Mouse (Mus musculus) hindbrain, embryonic 16.5 days (tissue): ENCODE data around the gene Muc1. TPM values are rescaled to one million over a fixed set of nuclear protein-coding genes. Genes with fewer than 3 reads are reported as not detected.
A peak's percentile ranks its signal among the peaks of the same experiment; 100 is the strongest.

Experiments
- ATAC-seq: fragments of 200-750 bp; cut with Nextera tagmentation; 2 replicates; pipeline ENCODE4 v1.8.0; 2017; ENCODE audit warnings: moderate TSS enrichment, moderate library complexity
- H3K27ac ChIP-seq: fragments of 300-500 bp; sonication (generic); 2 replicates; pipeline ENCODE4 v1.5.1; 2014; ENCODE audit warnings: low read depth, mild to moderate bottlenecking, control low read depth, low read length, moderate library complexity
- H3K27me3 ChIP-seq: fragments of 300-500 bp; sonication (generic); replicated peaks from 2 replicates; pipeline ENCODE4 v1.6.1; 2014; ENCODE audit warnings: low read length; ENCODE audit not compliant: control insufficient read depth, insufficient read depth
- H3K36me3 ChIP-seq: fragments of 300-500 bp; sonication (generic); 2 replicates; pipeline ENCODE4 v1.6.1; 2014; ENCODE audit warnings: mild to moderate bottlenecking, low read length, moderate library complexity, mixed read lengths; ENCODE audit not compliant: control insufficient read depth, insufficient read depth
- H3K4me1 ChIP-seq: fragments of 300-500 bp; sonication (generic); 2 replicates; pipeline ENCODE4 v1.6.1; 2014; ENCODE audit warnings: low read depth, low read length; ENCODE audit not compliant: control insufficient read depth, insufficient read depth
- H3K4me2 ChIP-seq: fragments of 300-500 bp; sonication (generic); 2 replicates; pipeline ENCODE4 v1.6.1; 2014; ENCODE audit warnings: mild to moderate bottlenecking, low read length, control low read depth, moderate library complexity
- H3K4me3 ChIP-seq: fragments of 300-500 bp; sonication (generic); 2 replicates; pipeline ENCODE4 v1.5.1; 2014; ENCODE audit warnings: mild to moderate bottlenecking, low read length, control low read depth, moderate library complexity
- H3K9ac ChIP-seq: fragments of 300-500 bp; sonication (generic); 2 replicates; pipeline ENCODE4 v1.6.1; 2014; ENCODE audit warnings: low read depth, mild to moderate bottlenecking, control low read depth, low read length, moderate library complexity
- H3K9me3 ChIP-seq: fragments of 300-500 bp; sonication (generic); 2 replicates; pipeline ENCODE4 v1.6.1; 2014; ENCODE audit warnings: mild to moderate bottlenecking, low read length, moderate library complexity; ENCODE audit not compliant: control insufficient read depth
- WGBS: fragments of 180-500 bp; shearing (Covaris S2); extraction: QIAGEN DNeasy Blood & Tissue Kit; methylation state at CpG from one replicate; pipeline ENCODE4 v1.1.7; 2014; 5-methylcytosine and 5-hydroxymethylcytosine counted together
- polyA plus RNA-seq: library from polyadenylated mRNA; unstranded; fragments of >200 nt; fragmentation: Nextera tagmentation; extraction: Ambion mirVana; gene quantifications from 2 replicates; pipeline ENCODE4 v1.2.1, GENCODE M21; 2015

The Muc1 gene
- polyA plus RNA-seq, 1 experiment from 2014 or later = 0.90 TPM

GRCm38 (mm10) chr3:89227307-89228179 is 1.3 kb upstream of the Muc1 start:
- Histone ChIP-seq H3K27ac (peak overlapping the region; percentile 83), H3K27me3 (no peaks in the 10 kb centered on the region), H3K36me3 (no peaks in the 10 kb centered on the region; the same call in 1 of the 2 replicates), H3K4me2 (peak overlapping the region; percentile 75), H3K9me3 (no peaks in the 10 kb centered on the region), H3K4me1 (peaks cover 50% of the 10 kb centered on the region), H3K9ac (peak overlapping the region; percentile 69), H3K4me3 (peak overlapping the region; percentile 48)
- ATAC-seq = peak; percentile 77
- 4% methylated on average over 39 of the region's 41 CpGs for WGBS

GRCm38 (mm10) chr3:89228180-89228549 is 692 bp upstream of the Muc1 start:
- ATAC-seq = peak; percentile 60
- H3K4me2 ChIP-seq = peak overlapping the region; percentile 75
- H3K27me3 ChIP-seq = no peaks in the 10 kb centered on the region
- peak overlapping the region; percentile 46 for H3K4me3 ChIP-seq
- peaks cover 50% of the 10 kb centered on the region for H3K4me1 ChIP-seq
- H3K9ac ChIP-seq = peak overlapping the region; percentile 51
- WGBS = under 1% methylated on average over 20 of the region's 20 CpGs
- H3K27ac ChIP-seq = peak overlapping the region; percentile 36
- H3K9me3 ChIP-seq = no peaks in the 10 kb centered on the region
- H3K36me3 ChIP-seq = peaks cover 3% of the 10 kb centered on the region; the same call in 1 of the 2 replicates

GRCm38 (mm10) chr3:89229276-89229675 is 419 bp downstream of the Muc1 start:
- H3K4me2 ChIP-seq = no peak overlapping the region
- H3K4me3 ChIP-seq = no peak overlapping the region
- H3K4me1 ChIP-seq = peaks cover 40% of the 10 kb centered on the region
- no peaks in the 10 kb centered on the region for H3K9me3 ChIP-seq
- no peak overlapping the region for H3K27ac ChIP-seq
- no peak for ATAC-seq
- H3K27me3 ChIP-seq = no peaks in the 10 kb centered on the region
- H3K9ac ChIP-seq = no peak overlapping the region
- peaks cover 12% of the 10 kb centered on the region for H3K36me3 ChIP-seq
- 64% methylated on average over 4 of the region's 4 CpGs for WGBS

GRCm38 (mm10) chr3:89230561-89230960 is 1.7 kb downstream of the Muc1 start:
- Histone ChIP-seq H3K4me1 (peaks cover 28% of the 10 kb centered on the region), H3K36me3 (peaks cover 22% of the 10 kb centered on the region), H3K4me3 (no peak overlapping the region), H3K4me2 (no peak overlapping the region), H3K9ac (no peak overlapping the region), H3K27ac (no peak overlapping the region), H3K9me3 (no peaks in the 10 kb centered on the region), H3K27me3 (no peaks in the 10 kb centered on the region)
- ATAC-seq = no peak
- 91% methylated on average over 2 of the region's 2 CpGs for WGBS

- no peak for ATAC-seq
- Histone ChIP-seq H3K4me3 (no peak overlapping the region), H3K36me3 (peaks cover 24% of the 10 kb centered on the region), H3K4me1 (peaks cover 26% of the 10 kb centered on the region), H3K9ac (no peak overlapping the region), H3K4me2 (no peak overlapping the region), H3K27me3 (no peaks in the 10 kb centered on the region), H3K9me3 (no peaks in the 10 kb centered on the region), H3K27ac (no peak overlapping the region)
- WGBS = 75% methylated on average over 7 of the region's 7 CpGs
Observed at GRCm38 (mm10) chr3:89231345-89231744, 2.5 kb downstream of the Muc1 start.

- H3K4me1 ChIP-seq = peaks cover 22% of the 10 kb centered on the region
- no peaks in the 10 kb centered on the region for H3K9me3 ChIP-seq
- WGBS = 77% methylated on average over 16 of the region's 16 CpGs
- no peak overlapping the region for H3K27ac ChIP-seq
- H3K4me3 ChIP-seq = no peak overlapping the region
- no peak overlapping the region for H3K4me2 ChIP-seq
- H3K27me3 ChIP-seq = no peaks in the 10 kb centered on the region
- no peak for ATAC-seq
- no peak overlapping the region for H3K9ac ChIP-seq
- peaks cover 29% of the 10 kb centered on the region for H3K36me3 ChIP-seq
Observed at GRCm38 (mm10) chr3:89231772-89232275, 3.0 kb downstream of the Muc1 start.

GRCm38 (mm10) chr3:89232614-89233013 is 3.8 kb downstream of the Muc1 start:
- Histone ChIP-seq H3K4me3 (no peak overlapping the region), H3K9me3 (no peaks in the 10 kb centered on the region), H3K4me1 (peaks cover 14% of the 10 kb centered on the region), H3K4me2 (no peak overlapping the region), H3K27me3 (no peaks in the 10 kb centered on the region), H3K36me3 (peaks cover 35% of the 10 kb centered on the region), H3K27ac (no peak overlapping the region), H3K9ac (no peak overlapping the region)
- ATAC-seq = no peak
- WGBS = 80% methylated on average over 6 of the region's 6 CpGs

- Histone ChIP-seq H3K27ac (no peak overlapping the region), H3K4me3 (no peak overlapping the region), H3K4me1 (peaks cover 4% of the 10 kb centered on the region), H3K9me3 (no peaks in the 10 kb centered on the region), H3K4me2 (no peak overlapping the region), H3K9ac (no peak overlapping the region), H3K36me3 (peaks cover 44% of the 10 kb centered on the region), H3K27me3 (no peaks in the 10 kb centered on the region)
- 74% methylated on average over 14 of the region's 14 CpGs for WGBS
- no peak for ATAC-seq
Observed at GRCm38 (mm10) chr3:89233562-89234110, 4.8 kb downstream of the Muc1 start.

GRCm38 (mm10) chr3:89236516-89236915 is 7.7 kb downstream of the Muc1 start:
- no peak overlapping the region for H3K4me2 ChIP-seq
- no peaks in the 10 kb centered on the region for H3K9me3 ChIP-seq
- 96% methylated on average over 10 of the region's 10 CpGs for WGBS
- H3K27ac ChIP-seq = no peak overlapping the region
- H3K9ac ChIP-seq = no peak overlapping the region
- H3K4me3 ChIP-seq = no peak overlapping the region
- no peaks in the 10 kb centered on the region for H3K27me3 ChIP-seq
- peaks cover 64% of the 10 kb centered on the region for H3K36me3 ChIP-seq
- ATAC-seq = no peak
- H3K4me1 ChIP-seq = no peaks in the 10 kb centered on the region; the same call in 1 of the 2 replicates
